Mouse (Mus musculus) kidney, adult 2 months (tissue): ENCODE measurements around the gene Zfp629. TPM values are rescaled to one million over a fixed set of nuclear protein-coding genes. Genes with fewer than 3 reads are reported as not detected.
"Not testable (repeated sequence)": the region's sequence is repeated elsewhere in the genome, so short reads cannot be mapped to it uniquely, and the experiment has no call there.

Experiments
- DNase-seq: peaks from one replicate; pipeline ENCODE4 v3.0.0; 2021
- H3K27ac ChIP-seq: fragments of 200-500 bp; 2 replicates; pipeline ENCODE4 v1.5.1; 2012; ENCODE audit warnings: low read depth, low read length, control low read depth, inconsistent platforms; ENCODE audit not compliant: insufficient read depth
- H3K27me3 ChIP-seq: fragments of 200-500 bp; replicated peaks from 2 replicates; pipeline ENCODE4 v1.6.1; 2012; ENCODE audit warnings: mild to moderate bottlenecking, moderate library complexity, low read length, inconsistent platforms; ENCODE audit not compliant: control insufficient read depth, insufficient read depth
- H3K36me3 ChIP-seq: fragments of 200-500 bp; 2 replicates; pipeline ENCODE4 v1.6.1; 2012; ENCODE audit warnings: mild to moderate bottlenecking, moderate library complexity, low read length, inconsistent platforms; ENCODE audit not compliant: control insufficient read depth, insufficient read depth
- H3K4me1 ChIP-seq: fragments of 200-500 bp; 2 replicates; pipeline ENCODE4 v1.6.1; 2011; ENCODE audit warnings: low read length; ENCODE audit not compliant: control insufficient read depth, insufficient read depth
- H3K4me3 ChIP-seq: fragments of 200-500 bp; 2 replicates; pipeline ENCODE4 v1.5.1; 2011; ENCODE audit warnings: mild to moderate bottlenecking, low read depth, low read length, control low read depth; ENCODE audit not compliant: insufficient read depth
- CTCF ChIP-seq: fragments of 200-500 bp; conservative IDR thresholded peaks from 2 replicates; pipeline ENCODE4 v1.5.1; 2011; ENCODE audit warnings: low read depth, mild to moderate bottlenecking, control low read depth, low read length, moderate library complexity, mixed read lengths; ENCODE audit not compliant: insufficient read depth, insufficient read length
- POLR2A ChIP-seq: fragments of 200-500 bp; IDR thresholded peaks from one replicate; pipeline ENCODE4 v1.6.1; 2011; ENCODE audit warnings: low read depth, low read length, control low read depth
- WGBS: fragments of 180-500 bp; shearing (Covaris S2); methylation state at CpG from one replicate; pipeline ENCODE4 v1.1.7; 2018; 5-methylcytosine and 5-hydroxymethylcytosine counted together
- polyA plus RNA-seq: library from polyadenylated mRNA; depleted of rRNA; stranded (reverse); fragments of >200 nt; gene quantifications from 2 replicates; pipeline ENCODE4 v1.2.3, GENCODE M21; 2012

The Zfp629 gene
- polyA plus RNA-seq, 1 experiment, result 12.3 TPM

GRCm38 (mm10) chr7:127631416-127631815 lies 15.8 kb upstream of the Zfp629 start:
- WGBS, result 84% methylated on average over 4 of the region's 4 CpGs
- DNase-seq, result no peak
- TF ChIP-seq POLR2A, result no peak
- TF ChIP-seq CTCF, result no peak
- H3K4me1 ChIP-seq, result no peaks in the 10 kb centered on the region
- H3K36me3 ChIP-seq, result no peaks in the 10 kb centered on the region
- no peak overlapping the region for H3K27ac ChIP-seq
- H3K27me3 ChIP-seq, result no peaks in the 10 kb centered on the region
- H3K4me3 ChIP-seq, result no peak overlapping the region

GRCm38 (mm10) chr7:127628646-127629045 lies 13.0 kb upstream of the Zfp629 start:
- Histone ChIP-seq H3K4me3 (no peak overlapping the region), H3K36me3 (no peaks in the 10 kb centered on the region), H3K27me3 (no peaks in the 10 kb centered on the region), H3K27ac (no peak overlapping the region), H3K4me1 (no peaks in the 10 kb centered on the region)
- DNase-seq, result no peak
- WGBS, result 39% methylated on average over 5 of the region's 5 CpGs
- TF ChIP-seq POLR2A (no peak), CTCF (no peak)

- no peaks in the 10 kb centered on the region for H3K27me3 ChIP-seq
- no peak overlapping the region for H3K4me3 ChIP-seq
- H3K4me1 ChIP-seq, result no peaks in the 10 kb centered on the region
- DNase-seq, result no peak
- H3K27ac ChIP-seq, result no peak overlapping the region
- H3K36me3 ChIP-seq, result no peaks in the 10 kb centered on the region
- no peak for TF ChIP-seq POLR2A
- TF ChIP-seq CTCF, result no peak
- WGBS, result 90% methylated on average over 4 of the region's 4 CpGs
Observed at GRCm38 (mm10) chr7:127626471-127626870, 10.9 kb upstream of the Zfp629 start.

- H3K27me3 ChIP-seq, result no peaks in the 10 kb centered on the region
- TF ChIP-seq POLR2A, result no peak
- TF ChIP-seq CTCF, result no peak
- H3K36me3 ChIP-seq, result no peaks in the 10 kb centered on the region
- H3K4me1 ChIP-seq, result no peaks in the 10 kb centered on the region
- 98% methylated on average over 7 of the region's 7 CpGs for WGBS
- DNase-seq, result no peak
- no peak overlapping the region for H3K27ac ChIP-seq
- H3K4me3 ChIP-seq, result no peak overlapping the region
Observed at GRCm38 (mm10) chr7:127626039-127626438, 10.4 kb upstream of the Zfp629 start.

GRCm38 (mm10) chr7:127618402-127618801 lies 2.8 kb upstream of the Zfp629 start:
- H3K27ac ChIP-seq, H3K36me3 ChIP-seq, H3K4me3 ChIP-seq, H3K4me1 ChIP-seq, DNase-seq, H3K27me3 ChIP-seq: not testable (repeated sequence)
- WGBS, result 85% methylated on average over 7 of the region's 8 CpGs

GRCm38 (mm10) chr7:127617962-127618361 lies 2.4 kb upstream of the Zfp629 start:
- no peaks in the 10 kb centered on the region for H3K36me3 ChIP-seq
- peaks cover 8% of the 10 kb centered on the region; the same call in 1 of the 2 replicates for H3K4me1 ChIP-seq
- 73% methylated on average over 2 of the region's 2 CpGs for WGBS
- no peak overlapping the region for H3K4me3 ChIP-seq
- DNase-seq, result no peak
- H3K27me3 ChIP-seq, result no peaks in the 10 kb centered on the region
- no peak overlapping the region for H3K27ac ChIP-seq
- no peak for TF ChIP-seq POLR2A
- TF ChIP-seq CTCF, result no peak

GRCm38 (mm10) chr7:127616881-127617280 lies 1.3 kb upstream of the Zfp629 start:
- DNase-seq, result no peak
- TF ChIP-seq CTCF, result no peak
- TF ChIP-seq POLR2A, result no peak
- no peak overlapping the region for H3K27ac ChIP-seq
- 66% methylated on average over 1 of the region's 1 CpGs for WGBS
- no peaks in the 10 kb centered on the region for H3K27me3 ChIP-seq
- H3K4me1 ChIP-seq, result peaks cover 8% of the 10 kb centered on the region; the same call in 1 of the 2 replicates
- no peak overlapping the region for H3K4me3 ChIP-seq
- peaks cover under 1% of the 10 kb centered on the region; the same call in 1 of the 2 replicates for H3K36me3 ChIP-seq

- no peak for TF ChIP-seq CTCF
- TF ChIP-seq POLR2A, result no peak
- H3K4me1 ChIP-seq, result peaks cover 8% of the 10 kb centered on the region; the same call in 1 of the 2 replicates
- peaks cover 3% of the 10 kb centered on the region; the same call in 1 of the 2 replicates for H3K36me3 ChIP-seq
- H3K4me3 ChIP-seq, result no peak overlapping the region
- no peak overlapping the region for H3K27ac ChIP-seq
- no peak for DNase-seq
- no peaks in the 10 kb centered on the region for H3K27me3 ChIP-seq
- WGBS, result 63% methylated on average over 1 of the region's 1 CpGs
Observed at GRCm38 (mm10) chr7:127616336-127616735, 739 bp upstream of the Zfp629 start.
